Mouse (Mus musculus): ENCODE data around the gene Focad. TPM values are rescaled to one million over a fixed set of nuclear protein-coding genes. Genes with fewer than 3 reads are reported as not detected.

Gene Focad
- polyA plus RNA-seq, 1 experiment: 22.5 TPM

GRCm38 (mm10) chr4:88437917-88438316, 343.5 kb downstream of the Focad start:
- no peak for TF ChIP-seq POLR2A (IDR thresholded peaks at IDR 0.05; ENCODE audit: insufficient read depth, low read length)
- TF ChIP-seq CTCF (IDR thresholded peaks at IDR 0.05; ENCODE audit: low read depth, low read length): no peak
- TF ChIP-seq EP300 (IDR thresholded peaks at IDR 0.05; ENCODE audit: insufficient read depth, low read depth, low read length): no peak
- no peak overlapping the region for H3K9ac ChIP-seq (ENCODE audit: low read depth, poor library complexity, severe bottlenecking)
- H3K36me3 ChIP-seq (ENCODE audit: control insufficient read depth, insufficient read depth, low read length, poor library complexity, severe bottlenecking): no peaks in the 10 kb centered on the region
- H3K4me3 ChIP-seq (ENCODE audit: low read depth, low read length): no peak overlapping the region
- no peaks in the 10 kb centered on the region for H3K9me3 ChIP-seq (replicated peaks; ENCODE audit: control insufficient read depth, insufficient read depth, low read length, poor library complexity, severe bottlenecking)
- no peaks in the 10 kb centered on the region for H3K27me3 ChIP-seq (ENCODE audit: control insufficient read depth, insufficient read depth, low read length, poor library complexity, severe bottlenecking)
- H3K4me1 ChIP-seq (ENCODE audit: control insufficient read depth, insufficient read depth, low read length): no peaks in the 10 kb centered on the region
- no peak overlapping the region for H3K27ac ChIP-seq (ENCODE audit: insufficient read depth, low read length)

DNA sequence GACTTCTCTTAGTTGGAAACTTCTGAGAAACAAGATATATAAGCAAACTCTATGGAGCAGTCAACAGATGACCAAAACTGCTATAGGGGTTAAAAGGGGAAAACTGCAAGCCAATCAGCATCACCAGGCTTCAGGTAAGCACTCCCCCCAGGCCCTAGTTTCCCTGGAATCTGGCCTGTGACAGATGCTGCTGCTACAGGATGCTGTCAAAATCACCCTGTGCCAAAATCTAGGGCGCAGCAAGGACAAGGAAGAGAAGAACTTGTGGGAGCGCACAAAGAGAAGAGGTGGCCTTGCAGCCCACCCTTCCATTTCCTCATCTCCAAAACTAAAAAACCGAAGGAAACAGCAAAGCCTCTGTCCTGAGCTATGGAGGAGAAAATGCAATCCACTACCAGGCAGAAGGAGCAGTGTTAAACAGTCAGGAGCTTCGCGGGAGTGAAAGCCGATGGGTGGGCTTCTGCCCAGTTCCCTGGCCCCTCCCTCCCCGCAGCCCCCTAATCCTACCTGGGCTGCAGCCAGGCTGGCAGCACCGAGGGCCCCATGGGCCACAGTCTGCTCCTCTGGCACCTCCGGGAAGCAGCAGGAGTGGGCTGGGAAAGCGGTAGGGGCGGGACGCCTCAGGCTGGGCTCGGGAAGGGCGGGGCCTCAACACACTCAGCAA, 344.0 kb downstream of the Focad start, which contains the start of gene Hacd4:
TSS of gene Hacd4 (minus strand) at position 603 of the 664 bp plus-strand sequence.
- H3K9ac ChIP-seq (ENCODE audit: low read depth, poor library complexity, severe bottlenecking): peak within 1 kb of the TSS; percentile 30; the same call in 1 of the 2 replicates
- H3K9me3 ChIP-seq (replicated peaks; ENCODE audit: control insufficient read depth, insufficient read depth, low read length, poor library complexity, severe bottlenecking): no peaks in the 10 kb centered on the region
- peak within 1 kb of the TSS; percentile 39 for H3K4me3 ChIP-seq (ENCODE audit: low read depth, low read length)
- TF ChIP-seq POLR2A (IDR thresholded peaks at IDR 0.05; ENCODE audit: insufficient read depth, low read length) (no peak), CTCF (IDR thresholded peaks at IDR 0.05; ENCODE audit: low read depth, low read length) (no peak), EP300 (IDR thresholded peaks at IDR 0.05; ENCODE audit: insufficient read depth, low read depth, low read length) (no peak)
- no peak within 1 kb of the TSS for H3K27ac ChIP-seq (ENCODE audit: insufficient read depth, low read length)
- H3K4me1 ChIP-seq (ENCODE audit: control insufficient read depth, insufficient read depth, low read length): no peaks in the 10 kb centered on the region
- no peaks in the 10 kb centered on the region for H3K27me3 ChIP-seq (ENCODE audit: control insufficient read depth, insufficient read depth, low read length, poor library complexity, severe bottlenecking)
- no peaks in the 10 kb centered on the region for H3K36me3 ChIP-seq (ENCODE audit: control insufficient read depth, insufficient read depth, low read length, poor library complexity, severe bottlenecking)

DNA sequence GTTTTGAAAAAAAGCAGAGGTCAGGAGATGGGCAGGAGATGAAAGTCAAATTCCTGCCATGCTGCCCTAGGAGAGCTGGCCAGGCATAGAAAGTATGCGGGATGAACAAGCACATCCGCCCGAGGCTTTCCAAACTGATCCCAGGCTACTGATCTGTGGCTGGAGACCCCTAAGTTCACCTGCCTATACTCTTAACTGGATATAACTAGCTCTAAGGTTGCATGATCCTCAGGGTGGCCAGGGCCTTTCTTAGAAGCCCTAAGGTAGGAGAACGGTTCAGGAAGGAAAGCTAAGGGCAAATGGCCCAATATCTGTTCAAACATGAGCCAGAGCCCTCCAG, 344.5 kb downstream of the Focad start:
- no peaks in the 10 kb centered on the region for H3K36me3 ChIP-seq (ENCODE audit: control insufficient read depth, insufficient read depth, low read length, poor library complexity, severe bottlenecking)
- H3K4me3 ChIP-seq (ENCODE audit: low read depth, low read length): peak overlapping the region; percentile 39; the same call in 1 of the 2 replicates
- no peaks in the 10 kb centered on the region for H3K27me3 ChIP-seq (ENCODE audit: control insufficient read depth, insufficient read depth, low read length, poor library complexity, severe bottlenecking)
- peak overlapping the region; percentile 30; the same call in 1 of the 2 replicates for H3K9ac ChIP-seq (ENCODE audit: low read depth, poor library complexity, severe bottlenecking)
- no peaks in the 10 kb centered on the region for H3K4me1 ChIP-seq (ENCODE audit: control insufficient read depth, insufficient read depth, low read length)
- TF ChIP-seq EP300 (IDR thresholded peaks at IDR 0.05; ENCODE audit: insufficient read depth, low read depth, low read length): no peak
- TF ChIP-seq CTCF (IDR thresholded peaks at IDR 0.05; ENCODE audit: low read depth, low read length): no peak
- TF ChIP-seq POLR2A (IDR thresholded peaks at IDR 0.05; ENCODE audit: insufficient read depth, low read length): no peak
- no peaks in the 10 kb centered on the region for H3K9me3 ChIP-seq (replicated peaks; ENCODE audit: control insufficient read depth, insufficient read depth, low read length, poor library complexity, severe bottlenecking)
- no peak overlapping the region for H3K27ac ChIP-seq (ENCODE audit: insufficient read depth, low read length)

DNA sequence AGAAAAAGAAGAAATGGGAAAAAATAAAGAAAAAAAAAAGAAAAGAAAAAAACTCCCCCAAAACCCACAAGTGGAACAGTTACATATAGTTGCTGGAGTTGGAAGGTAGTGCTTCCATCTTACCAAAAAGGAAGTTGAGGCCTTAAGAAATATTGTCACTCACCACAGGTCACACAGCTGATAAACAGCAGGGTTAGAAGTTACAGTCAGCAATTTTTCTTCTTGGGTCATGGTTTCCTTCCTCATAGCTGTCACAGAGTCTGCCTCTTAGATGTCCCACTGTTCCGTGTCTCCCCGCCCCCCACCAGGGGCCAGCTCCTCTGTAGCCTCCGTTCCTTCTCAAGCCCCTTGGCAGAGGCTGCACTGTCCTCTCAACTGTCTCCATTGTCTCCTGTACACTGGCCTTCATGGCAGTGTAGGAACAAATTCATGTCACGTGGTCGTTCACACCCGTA, 345.3 kb downstream of the Focad start:
- Histone ChIP-seq H3K27ac (ENCODE audit: insufficient read depth, low read length) (no peak overlapping the region), H3K9me3 (replicated peaks; ENCODE audit: control insufficient read depth, insufficient read depth, low read length, poor library complexity, severe bottlenecking) (no peaks in the 10 kb centered on the region), H3K4me1 (ENCODE audit: control insufficient read depth, insufficient read depth, low read length) (no peaks in the 10 kb centered on the region), H3K9ac (ENCODE audit: low read depth, poor library complexity, severe bottlenecking) (no peak overlapping the region), H3K27me3 (ENCODE audit: control insufficient read depth, insufficient read depth, low read length, poor library complexity, severe bottlenecking) (no peaks in the 10 kb centered on the region), H3K4me3 (ENCODE audit: low read depth, low read length) (no peak overlapping the region), H3K36me3 (ENCODE audit: control insufficient read depth, insufficient read depth, low read length, poor library complexity, severe bottlenecking) (no peaks in the 10 kb centered on the region)
- TF ChIP-seq EP300 (IDR thresholded peaks at IDR 0.05; ENCODE audit: insufficient read depth, low read depth, low read length) (no peak), POLR2A (IDR thresholded peaks at IDR 0.05; ENCODE audit: insufficient read depth, low read length) (no peak), CTCF (IDR thresholded peaks at IDR 0.05; ENCODE audit: low read depth, low read length) (no peak)

- Histone ChIP-seq H3K27me3 (ENCODE audit: control insufficient read depth, insufficient read depth, low read length, poor library complexity, severe bottlenecking) (no peaks in the 10 kb centered on the region), H3K9me3 (replicated peaks; ENCODE audit: control insufficient read depth, insufficient read depth, low read length, poor library complexity, severe bottlenecking) (no peaks in the 10 kb centered on the region), H3K36me3 (ENCODE audit: control insufficient read depth, insufficient read depth, low read length, poor library complexity, severe bottlenecking) (no peaks in the 10 kb centered on the region), H3K9ac (ENCODE audit: low read depth, poor library complexity, severe bottlenecking) (no peak overlapping the region), H3K4me1 (ENCODE audit: control insufficient read depth, insufficient read depth, low read length) (no peaks in the 10 kb centered on the region), H3K27ac (ENCODE audit: insufficient read depth, low read length) (no peak overlapping the region), H3K4me3 (ENCODE audit: low read depth, low read length) (no peak overlapping the region)
- TF ChIP-seq POLR2A (IDR thresholded peaks at IDR 0.05; ENCODE audit: insufficient read depth, low read length): no peak
- no peak for TF ChIP-seq CTCF (IDR thresholded peaks at IDR 0.05; ENCODE audit: low read depth, low read length)
- TF ChIP-seq EP300 (IDR thresholded peaks at IDR 0.05; ENCODE audit: insufficient read depth, low read depth, low read length): no peak
Observed at GRCm38 (mm10) chr4:88440814-88441213, 346.4 kb downstream of the Focad start.

- Histone ChIP-seq H3K9ac (ENCODE audit: low read depth, poor library complexity, severe bottlenecking) (no peak overlapping the region), H3K27ac (ENCODE audit: insufficient read depth, low read length) (no peak overlapping the region), H3K9me3 (replicated peaks; ENCODE audit: control insufficient read depth, insufficient read depth, low read length, poor library complexity, severe bottlenecking) (no peaks in the 10 kb centered on the region), H3K36me3 (ENCODE audit: control insufficient read depth, insufficient read depth, low read length, poor library complexity, severe bottlenecking) (no peaks in the 10 kb centered on the region), H3K27me3 (ENCODE audit: control insufficient read depth, insufficient read depth, low read length, poor library complexity, severe bottlenecking) (no peaks in the 10 kb centered on the region), H3K4me3 (ENCODE audit: low read depth, low read length) (no peak overlapping the region), H3K4me1 (ENCODE audit: control insufficient read depth, insufficient read depth, low read length) (no peaks in the 10 kb centered on the region)
- TF ChIP-seq POLR2A (IDR thresholded peaks at IDR 0.05; ENCODE audit: insufficient read depth, low read length) (no peak), EP300 (IDR thresholded peaks at IDR 0.05; ENCODE audit: insufficient read depth, low read depth, low read length) (no peak), CTCF (IDR thresholded peaks at IDR 0.05; ENCODE audit: low read depth, low read length) (no peak)
Observed at GRCm38 (mm10) chr4:88448976-88449375, 354.5 kb downstream of the Focad start.

Measured in ES-Bruce4 (cell line).